Mouse (Mus musculus) ES-Bruce4 (cell line): ENCODE results near the gene Abhd14a.

Experiments used
- CTCF ChIP-seq: IDR thresholded peaks from one replicate; pipeline ENCODE4 v1.8.1; 2011; ENCODE audit warnings: low read depth, low read length
- POLR2A ChIP-seq: IDR thresholded peaks from one replicate; pipeline ENCODE4 v1.8.1; 2011; ENCODE audit warnings: low read length; ENCODE audit not compliant: insufficient read depth

DNA sequence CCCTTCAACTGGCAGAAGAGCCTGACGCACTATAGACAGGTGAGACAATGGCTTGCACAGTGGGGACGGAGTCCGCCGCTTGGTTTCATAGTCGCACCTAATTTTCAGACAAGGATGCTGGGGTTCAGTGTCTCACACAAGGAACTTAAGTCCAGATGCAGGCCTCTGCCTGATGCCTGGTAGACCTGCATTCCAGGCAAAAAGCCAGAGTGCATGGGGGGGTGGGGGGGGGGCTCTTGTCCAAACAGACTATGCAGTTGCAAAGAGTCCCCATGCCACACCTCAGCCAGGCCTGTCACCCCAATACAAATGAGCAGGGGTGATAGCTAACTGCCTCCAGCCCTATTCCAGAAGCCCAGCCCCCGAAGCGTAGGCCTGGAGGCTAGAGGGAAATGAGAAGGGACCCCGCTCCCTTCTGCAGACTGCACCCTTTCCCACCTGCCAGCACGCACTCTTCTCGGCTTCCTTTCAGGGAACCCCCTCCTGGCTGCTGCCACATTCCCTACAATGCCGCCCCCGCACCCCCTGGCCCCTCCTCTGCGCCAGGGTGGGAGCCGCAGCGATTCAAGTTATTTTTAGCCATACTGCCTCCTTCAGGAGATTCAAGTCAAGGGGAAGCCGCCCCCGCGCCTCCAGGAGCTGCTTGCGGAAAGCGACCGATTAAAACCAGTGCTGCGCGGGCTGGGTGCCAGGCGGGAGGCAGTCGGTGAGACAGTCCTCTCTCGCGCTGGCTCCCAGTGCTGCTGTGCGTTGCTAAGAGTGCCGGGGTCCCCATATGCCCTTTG is 29.4 kb downstream of the Abhd14a start:
- TF ChIP-seq CTCF (no peak), POLR2A (no peak)
